16 mouse cellular contexts compared by ENCODE assay signal in the genomic region with DNA sequence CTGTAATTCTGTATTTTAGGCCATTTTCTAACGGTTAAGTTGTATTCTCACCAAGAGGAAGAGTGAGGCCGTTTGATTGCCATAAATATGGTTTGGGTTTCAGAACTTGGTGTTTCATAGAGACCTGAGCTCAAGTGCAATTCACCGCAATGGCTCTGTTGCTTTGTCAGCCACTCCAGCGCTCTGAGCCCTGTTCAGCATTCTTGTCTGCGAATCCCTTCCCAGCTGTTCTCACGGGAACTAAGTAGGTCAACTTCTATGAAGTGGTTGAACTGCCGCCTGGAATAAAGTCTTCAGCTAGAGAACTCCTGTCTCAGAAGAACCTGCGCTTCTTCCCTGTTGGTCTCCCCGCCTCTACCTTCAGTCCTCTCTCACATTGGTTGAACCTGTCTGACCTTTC.
DNase-seq lines count a peak whose midpoint lies in the region; ATAC-seq lines count a peak whose summit lies in the region.
"Had no signal": no experiment of that assay in that cellular context is flagged by ENCODE, and none has a peak within 500 bp of the region (broad histone marks: within the 10 kb centered on the region; RNA-seq: fewer than 3 reads in every experiment).

No protein-coding gene starts in this region.

- peak; percentile 79 for ATAC-seq in frontal cortex, adult (ENCODE audit: low TSS enrichment)
- ATAC-seq: activated CD4-positive, CD25-positive, alpha-beta regulatory T cell, adult 4 months; forebrain, embryonic 13.5 days had no signal

- DNase-seq in frontal cortex, postnatal 10 days (ENCODE audit: low spot score in 2 of 2) = no peak
- peak; percentile 9 to 38 for DNase-seq in left cerebral cortex, adult 18-20 months (ENCODE audit: low spot score in 2 of 2)
- no peak for DNase-seq in left cerebral cortex, adult 11 months (ENCODE audit: low spot score)
- peak; percentile 19 for DNase-seq in retina, postnatal 1 day
- DNase-seq in retina, embryonic 14.5 days (ENCODE audit: low spot score) = no peak
- DNase-seq in brain, adult 2 months (ENCODE audit: low read depth, low spot score) = peak; percentile 69
- DNase-seq: adrenal gland, adult 8-10 months; adrenal gland, postnatal 25 days; cerebellum, adult 18-20 months; cerebellum, adult 9-10 months; cerebellum, postnatal 14 days; gastrocnemius, postnatal 25 days; heart, adult 2 months had no signal

Comparison
In these comparisons a context has a peak if more than half of its experiments do, and no peak if none do; other contexts are left out.
1. DNase-seq: peak in left cerebral cortex, adult 18-20 months (2 of 2), retina, postnatal 1 day (single experiment) and brain, adult 2 months (single experiment); none in frontal cortex, postnatal 10 days (0 of 2), left cerebral cortex, adult 11 months (single experiment) and retina, embryonic 14.5 days (single experiment).